Mouse (Mus musculus) kidney, adult 2 months (tissue): ENCODE measurements around the gene Zfp57.

ENCODE experiments used
- CTCF ChIP-seq: fragments of 200-500 bp; conservative IDR thresholded peaks from 2 replicates; pipeline ENCODE4 v1.5.1; 2011; ENCODE audit warnings: low read depth, mild to moderate bottlenecking, control low read depth, low read length, moderate library complexity, mixed read lengths; ENCODE audit not compliant: insufficient read depth, insufficient read length
- POLR2A ChIP-seq: fragments of 200-500 bp; IDR thresholded peaks from one replicate; pipeline ENCODE4 v1.6.1; 2011; ENCODE audit warnings: low read depth, low read length, control low read depth

DNA sequence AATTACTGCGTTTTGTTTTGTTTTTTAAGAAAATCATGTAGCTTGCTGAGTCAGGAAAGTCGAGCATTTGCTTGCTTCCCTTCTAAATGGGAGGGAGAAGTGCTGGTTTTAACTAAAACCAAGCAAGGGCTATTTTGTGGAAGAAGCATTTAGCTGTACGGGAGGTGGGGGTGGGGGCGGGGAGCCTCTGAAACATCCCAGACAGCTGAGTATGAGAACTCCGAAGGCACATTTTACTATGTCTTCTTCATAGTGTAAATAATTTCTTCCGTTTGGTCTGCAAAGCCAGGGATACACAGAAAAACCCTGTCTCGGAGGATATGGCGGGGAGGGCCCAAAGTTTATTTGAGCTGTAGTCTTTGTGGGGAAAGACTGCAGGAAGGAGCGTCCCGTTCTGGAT lies 27.2 kb downstream of the Zfp57 start:
- TF ChIP-seq CTCF (no peak), POLR2A (no peak)
